Mouse (Mus musculus): ENCODE measurements around the gene Armt1. TPM values are rescaled to one million over a fixed set of nuclear protein-coding genes. Genes with fewer than 3 reads are reported as not detected.

Armt1 gene
- polyA plus RNA-seq, 1 experiment, result 14.0 TPM

GRCm38 (mm10) chr10:4491281-4491680 lies 59.0 kb downstream of the Armt1 start:
- DNase-seq (ENCODE audit: low read depth), result no peak
- TF ChIP-seq POLR2A (IDR thresholded peaks at IDR 0.05; ENCODE audit: borderline replicate concordance, extremely low read depth, insufficient read depth, insufficient read length, poor library complexity, severe bottlenecking) (no peak), CTCF (IDR thresholded peaks at IDR 0.05; ENCODE audit: borderline replicate concordance, extremely low read depth, insufficient read depth, insufficient read length) (no peak)

DNA sequence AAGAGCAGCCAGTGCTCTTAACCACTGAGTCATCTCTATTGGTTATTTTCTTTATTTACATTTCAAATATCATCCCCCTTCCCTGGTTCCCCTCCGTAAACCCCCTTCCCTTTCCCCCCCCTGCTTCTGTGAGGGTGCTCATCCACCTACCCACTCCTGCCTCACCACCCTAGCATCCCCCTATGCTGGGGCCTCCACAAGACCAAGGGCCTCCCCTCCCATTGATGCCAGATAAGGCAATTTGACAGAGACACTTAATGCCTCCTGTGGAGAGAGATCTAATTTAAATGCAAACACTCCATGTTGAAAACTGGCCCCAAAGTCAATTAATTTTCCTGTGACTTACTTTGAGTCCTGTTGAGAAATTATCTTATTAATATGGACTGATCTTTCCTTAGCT lies 59.8 kb downstream of the Armt1 start:
- TF ChIP-seq CTCF (IDR thresholded peaks at IDR 0.05; ENCODE audit: borderline replicate concordance, extremely low read depth, insufficient read depth, insufficient read length) (no peak), POLR2A (IDR thresholded peaks at IDR 0.05; ENCODE audit: borderline replicate concordance, extremely low read depth, insufficient read depth, insufficient read length, poor library complexity, severe bottlenecking) (no peak)

DNA sequence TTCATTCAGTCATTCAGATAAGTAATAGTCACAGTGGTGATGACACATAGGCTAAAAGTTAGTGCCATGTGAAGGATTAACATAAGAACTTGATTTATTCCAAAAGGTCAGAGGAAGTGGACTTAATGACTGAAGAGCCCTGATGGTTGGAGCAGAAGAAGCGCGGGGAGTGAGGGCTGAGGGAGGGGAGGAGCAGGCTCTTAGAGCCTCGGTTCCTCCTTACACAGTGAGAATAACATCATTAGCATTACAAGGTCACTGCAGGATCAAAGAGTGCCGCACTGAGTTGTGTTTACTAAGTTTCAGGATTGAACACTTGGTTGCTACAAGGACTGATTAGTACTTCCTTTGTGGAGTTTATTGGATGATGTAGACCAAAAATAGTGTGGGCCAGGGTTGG lies 60.6 kb downstream of the Armt1 start:
- DNase-seq (ENCODE audit: low read depth), result no peak
- TF ChIP-seq CTCF (IDR thresholded peaks at IDR 0.05; ENCODE audit: borderline replicate concordance, extremely low read depth, insufficient read depth, insufficient read length) (no peak), POLR2A (IDR thresholded peaks at IDR 0.05; ENCODE audit: borderline replicate concordance, extremely low read depth, insufficient read depth, insufficient read length, poor library complexity, severe bottlenecking) (no peak)

More for the DNA sequence above, 59.8 kb downstream of the Armt1 start:
- DNase-seq (ENCODE audit: low read depth), result no peak

- TF ChIP-seq CTCF (IDR thresholded peaks at IDR 0.05; ENCODE audit: borderline replicate concordance, extremely low read depth, insufficient read depth, insufficient read length) (no peak), POLR2A (IDR thresholded peaks at IDR 0.05; ENCODE audit: borderline replicate concordance, extremely low read depth, insufficient read depth, insufficient read length, poor library complexity, severe bottlenecking) (no peak)
- no peak for DNase-seq (ENCODE audit: low read depth)
Observed at GRCm38 (mm10) chr10:4503251-4503650, 71.0 kb downstream of the Armt1 start.

Other genes with a start within 250 kb of the Armt1 start
- 12.5 and 37.3 TPM in 2 replicates for gene Akap12, start 166.1 kb upstream of the Armt1 start, polyA plus RNA-seq (2012; rRNA removed)
- 16.3 and 16.8 TPM in 2 replicates for gene Zbtb2, start 44.4 kb upstream of the Armt1 start, polyA plus RNA-seq (2012; rRNA removed)
- 53.3 and 67.1 TPM in 2 replicates for gene Rmnd1, start 79 bp upstream of the Armt1 start, polyA plus RNA-seq (2012; rRNA removed)
- gene Ccdc170, start 50.0 kb downstream of the Armt1 start, polyA plus RNA-seq (2012; rRNA removed), result 0.15 and 0.44 TPM in 2 replicates
- gene Esr1, start 179.1 kb downstream of the Armt1 start, polyA plus RNA-seq (2012; rRNA removed), result 0.09 and 0.19 TPM in 2 replicates